Mouse (Mus musculus) limb, embryonic 11.5 days (tissue): Measurements from ENCODE around the gene Tead1. TPM values are rescaled to one million over a fixed set of nuclear protein-coding genes. Genes with fewer than 3 reads are reported as not detected.

Experiments
- ATAC-seq: fragments of 200-750 bp; cut with Nextera tagmentation; 2 replicates; pipeline ENCODE4 v1.8.0; 2017; ENCODE audit warnings: low read depth; ENCODE audit not compliant: insufficient number of reproducible peaks, low FRiP score, low TSS enrichment
- DNase-seq: peaks from one replicate; pipeline ENCODE4 v3.0.0-alpha.2; 2015; ENCODE audit warnings: low spot score
- H3K27ac ChIP-seq: fragments of 300-500 bp; sonication (generic); replicated peaks from 2 replicates; pipeline ENCODE4 v1.5.1; 2014; ENCODE audit warnings: low read depth, mild to moderate bottlenecking, low read length
- H3K27me3 ChIP-seq: fragments of 300-500 bp; sonication (generic); 2 replicates; pipeline ENCODE4 v1.6.1; 2014; ENCODE audit warnings: mild to moderate bottlenecking, low read length, mixed read lengths; ENCODE audit not compliant: control insufficient read depth, insufficient read depth
- H3K36me3 ChIP-seq: fragments of 300-500 bp; sonication (generic); 2 replicates; pipeline ENCODE4 v1.6.1; 2014; ENCODE audit warnings: mild to moderate bottlenecking, low read length, moderate library complexity, mixed read lengths; ENCODE audit not compliant: control insufficient read depth, insufficient read depth
- H3K4me1 ChIP-seq: fragments of 300-500 bp; sonication (generic); 2 replicates; pipeline ENCODE4 v1.6.1; 2014; ENCODE audit warnings: low read length, mixed read lengths; ENCODE audit not compliant: control insufficient read depth, insufficient read depth
- H3K4me2 ChIP-seq: fragments of 300-500 bp; sonication (generic); 2 replicates; pipeline ENCODE4 v1.6.1; 2014; ENCODE audit warnings: low read depth, mild to moderate bottlenecking, moderate library complexity; ENCODE audit not compliant: severe bottlenecking
- H3K4me3 ChIP-seq: fragments of 300-500 bp; sonication (generic); 2 replicates; pipeline ENCODE4 v1.5.1; 2014; ENCODE audit warnings: low read depth, low read length
- H3K9ac ChIP-seq: fragments of 300-500 bp; sonication (generic); 2 replicates; pipeline ENCODE4 v1.6.1; 2014; ENCODE audit warnings: mild to moderate bottlenecking, low read length
- H3K9me3 ChIP-seq: fragments of 300-500 bp; sonication (generic); 2 replicates; pipeline ENCODE4 v1.6.1; 2016; ENCODE audit warnings: low read length; ENCODE audit not compliant: control insufficient read depth
- WGBS: fragments of 180-500 bp; shearing (Covaris S2); extraction: QIAGEN DNeasy Blood & Tissue Kit; methylation state at CpG from one replicate; pipeline ENCODE4 v1.1.7; 2014; 5-methylcytosine and 5-hydroxymethylcytosine counted together
- polyA plus RNA-seq: library from polyadenylated mRNA; unstranded; fragments of >200 nt; fragmentation: Nextera tagmentation; extraction: Ambion mirVana; gene quantifications from 2 replicates; pipeline ENCODE4 v1.2.1, GENCODE M21; 2014

Gene Tead1
- polyA plus RNA-seq, 1 experiment from 2014 or later = 18.3 TPM

GRCm38 (mm10) chr7:112825339-112825781 lies 146.2 kb downstream of the Tead1 start:
- H3K9ac ChIP-seq = no peak overlapping the region; the same call in 1 of the 2 replicates

GRCm38 (mm10) chr7:112826114-112826911 lies 147.2 kb downstream of the Tead1 start:
- DNase-seq = peak; percentile 86
- Histone ChIP-seq H3K27me3 (no peaks in the 10 kb centered on the region), H3K4me3 (no peak overlapping the region; the same call in 1 of the 2 replicates), H3K9ac (no peak overlapping the region; the same call in 1 of the 2 replicates), H3K9me3 (no peaks in the 10 kb centered on the region), H3K4me1 (peaks cover 68% of the 10 kb centered on the region), H3K4me2 (peak overlapping the region; percentile 41), H3K27ac (peak overlapping the region; percentile 92), H3K36me3 (no peaks in the 10 kb centered on the region)
- WGBS = 12% methylated on average over 17 of the region's 17 CpGs
- ATAC-seq = peak; percentile 93

More at GRCm38 (mm10) chr7:112825339-112825781, 146.2 kb downstream of the Tead1 start:
- Histone ChIP-seq H3K36me3 (no peaks in the 10 kb centered on the region), H3K4me1 (peaks cover 76% of the 10 kb centered on the region), H3K27ac (peak overlapping the region; percentile 92), H3K4me2 (peak overlapping the region; percentile 41), H3K27me3 (no peaks in the 10 kb centered on the region), H3K9me3 (no peaks in the 10 kb centered on the region), H3K4me3 (no peak overlapping the region; the same call in 1 of the 2 replicates)
- ATAC-seq (no peak), DNase-seq (peak; percentile 67)
- WGBS = 3% methylated on average over 11 of the region's 11 CpGs

- Histone ChIP-seq H3K4me3 (no peak overlapping the region), H3K9me3 (no peaks in the 10 kb centered on the region), H3K27me3 (no peaks in the 10 kb centered on the region), H3K4me1 (peaks cover 54% of the 10 kb centered on the region), H3K27ac (peak overlapping the region; percentile 2; the same call in 1 of the 2 replicates), H3K9ac (no peak overlapping the region), H3K4me2 (no peak overlapping the region), H3K36me3 (no peaks in the 10 kb centered on the region)
- no peak for DNase-seq
- 29% methylated on average over 10 of the region's 10 CpGs for WGBS
- no peak for ATAC-seq
These were observed 149.0 kb downstream of the Tead1 start for GRCm38 (mm10) chr7:112828016-112828695.

GRCm38 (mm10) chr7:112828696-112829022 lies 149.5 kb downstream of the Tead1 start:
- no peak overlapping the region for H3K9ac ChIP-seq
- no peaks in the 10 kb centered on the region for H3K36me3 ChIP-seq
- ATAC-seq (no peak), DNase-seq (no peak)
- peak overlapping the region; percentile 2; the same call in 1 of the 2 replicates for H3K27ac ChIP-seq
- peaks cover 49% of the 10 kb centered on the region for H3K4me1 ChIP-seq
- H3K9me3 ChIP-seq = no peaks in the 10 kb centered on the region
- H3K27me3 ChIP-seq = no peaks in the 10 kb centered on the region
- H3K4me3 ChIP-seq = no peak overlapping the region
- H3K4me2 ChIP-seq = no peak overlapping the region

- Histone ChIP-seq H3K9me3 (no peaks in the 10 kb centered on the region), H3K4me1 (peaks cover 36% of the 10 kb centered on the region)
These were observed 151.8 kb downstream of the Tead1 start for GRCm38 (mm10) chr7:112830946-112831345.

GRCm38 (mm10) chr7:112831446-112831845 lies 152.3 kb downstream of the Tead1 start:
- 70% methylated on average over 4 of the region's 4 CpGs for WGBS
- Histone ChIP-seq H3K9ac (no peak overlapping the region), H3K27ac (no peak overlapping the region), H3K27me3 (no peaks in the 10 kb centered on the region), H3K36me3 (no peaks in the 10 kb centered on the region), H3K4me3 (no peak overlapping the region), H3K4me2 (no peak overlapping the region), H3K9me3 (no peaks in the 10 kb centered on the region), H3K4me1 (peaks cover 32% of the 10 kb centered on the region)
- ATAC-seq (no peak), DNase-seq (no peak)

More at GRCm38 (mm10) chr7:112830946-112831345, 151.8 kb downstream of the Tead1 start:
- Histone ChIP-seq H3K9ac (no peak overlapping the region), H3K27ac (no peak overlapping the region), H3K27me3 (no peaks in the 10 kb centered on the region), H3K4me2 (no peak overlapping the region), H3K4me3 (no peak overlapping the region), H3K36me3 (no peaks in the 10 kb centered on the region)
- no peak for ATAC-seq
- WGBS = 77% methylated on average over 4 of the region's 4 CpGs
- no peak for DNase-seq

GRCm38 (mm10) chr7:112833132-112833531 lies 154.0 kb downstream of the Tead1 start:
- Histone ChIP-seq H3K27ac (no peak overlapping the region), H3K27me3 (no peaks in the 10 kb centered on the region), H3K36me3 (no peaks in the 10 kb centered on the region), H3K9me3 (no peaks in the 10 kb centered on the region; the same call in 1 of the 2 replicates), H3K4me1 (peaks cover 15% of the 10 kb centered on the region), H3K4me3 (no peak overlapping the region), H3K4me2 (no peak overlapping the region), H3K9ac (no peak overlapping the region)
- no peak for ATAC-seq
- no peak for DNase-seq
- WGBS = 83% methylated on average over 4 of the region's 4 CpGs

GRCm38 (mm10) chr7:112836076-112836475 lies 157.0 kb downstream of the Tead1 start:
- WGBS = 94% methylated on average over 9 of the region's 9 CpGs
- no peaks in the 10 kb centered on the region for H3K27me3 ChIP-seq
- H3K27ac ChIP-seq = no peak overlapping the region
- DNase-seq (no peak), ATAC-seq (no peak)
- no peaks in the 10 kb centered on the region; the same call in 1 of the 2 replicates for H3K9me3 ChIP-seq
- peaks cover 3% of the 10 kb centered on the region; the same call in 1 of the 2 replicates for H3K4me1 ChIP-seq
- no peak overlapping the region for H3K4me3 ChIP-seq
- H3K9ac ChIP-seq = no peak overlapping the region
- no peaks in the 10 kb centered on the region for H3K36me3 ChIP-seq
- no peak overlapping the region for H3K4me2 ChIP-seq
